Mouse (Mus musculus) embryonic facial prominence, embryonic 14.5 days (tissue): ENCODE data around the gene Hs1bp3. TPM values are rescaled to one million over a fixed set of nuclear protein-coding genes. Genes with fewer than 3 reads are reported as not detected.

Source experiments
- ATAC-seq: fragments of 200-750 bp; cut with Nextera tagmentation; 2 replicates; pipeline ENCODE4 v1.8.0; 2017; ENCODE audit warnings: low read depth, moderate number of reproducible peaks, moderate TSS enrichment
- DNase-seq: peaks from one replicate; pipeline ENCODE4 v3.0.0-alpha.2; 2015; ENCODE audit warnings: low spot score
- H3K27ac ChIP-seq: fragments of 300-500 bp; sonication (generic); replicated peaks from 2 replicates; pipeline ENCODE4 v1.5.1; 2014; ENCODE audit warnings: low read depth, mild to moderate bottlenecking, low read length, moderate library complexity
- H3K27me3 ChIP-seq: fragments of 300-500 bp; sonication (generic); replicated peaks from 2 replicates; pipeline ENCODE4 v1.6.1; 2014; ENCODE audit warnings: low read length; ENCODE audit not compliant: control insufficient read depth, insufficient read depth
- H3K36me3 ChIP-seq: fragments of 300-500 bp; sonication (generic); 2 replicates; pipeline ENCODE4 v1.6.1; 2014; ENCODE audit warnings: low read length, mixed read lengths; ENCODE audit not compliant: control insufficient read depth, insufficient read depth
- H3K4me1 ChIP-seq: fragments of 300-500 bp; sonication (generic); 2 replicates; pipeline ENCODE4 v1.6.1; 2014; ENCODE audit warnings: antibody characterized with exemption, low read length; ENCODE audit not compliant: control insufficient read depth, insufficient read depth
- H3K4me2 ChIP-seq: fragments of 300-500 bp; sonication (generic); 2 replicates; pipeline ENCODE4 v1.6.1; 2014; ENCODE audit warnings: low read depth, mild to moderate bottlenecking, low read length, moderate library complexity, mixed read lengths
- H3K4me3 ChIP-seq: fragments of 300-500 bp; sonication (generic); 2 replicates; pipeline ENCODE4 v1.5.1; 2014; ENCODE audit warnings: low read depth, mild to moderate bottlenecking, low read length
- H3K9ac ChIP-seq: fragments of 300-500 bp; sonication (generic); 2 replicates; pipeline ENCODE4 v1.6.1; 2014; ENCODE audit warnings: low read depth, mild to moderate bottlenecking, low read length, moderate library complexity, mixed read lengths
- H3K9me3 ChIP-seq: fragments of 300-500 bp; sonication (generic); 2 replicates; pipeline ENCODE4 v1.6.1; 2016; ENCODE audit warnings: low read length; ENCODE audit not compliant: control insufficient read depth
- WGBS: fragments of 180-500 bp; shearing (Covaris S2); extraction: QIAGEN DNeasy Blood & Tissue Kit; methylation state at CpG from one replicate; pipeline ENCODE4 v1.1.7; 2014; 5-methylcytosine and 5-hydroxymethylcytosine counted together
- polyA plus RNA-seq: library from polyadenylated mRNA; unstranded; fragments of >200 nt; fragmentation: Nextera tagmentation; extraction: Ambion mirVana; gene quantifications from 2 replicates; pipeline ENCODE4 v1.2.1, GENCODE M21; 2014

Gene Hs1bp3
- polyA plus RNA-seq, 1 experiment from 2014 or later, result 10.4 TPM

- Histone ChIP-seq H3K27me3 (no peaks in the 10 kb centered on the region), H3K4me3 (no peak overlapping the region), H3K36me3 (no peaks in the 10 kb centered on the region), H3K4me2 (no peak overlapping the region), H3K4me1 (peaks cover 9% of the 10 kb centered on the region), H3K27ac (peak overlapping the region; percentile 74), H3K9me3 (no peaks in the 10 kb centered on the region), H3K9ac (no peak overlapping the region)
- peak; percentile 96 for DNase-seq
- WGBS, result 28% methylated on average over 5 of the region's 5 CpGs
- ATAC-seq, result peak; percentile 92
Observed at GRCm38 (mm10) chr12:8357449-8357848, 44.2 kb downstream of the Hs1bp3 start.

GRCm38 (mm10) chr12:8358344-8358966 is 45.2 kb downstream of the Hs1bp3 start:
- 79% methylated on average over 5 of the region's 5 CpGs for WGBS
- H3K9me3 ChIP-seq, result no peaks in the 10 kb centered on the region
- no peak overlapping the region for H3K4me2 ChIP-seq
- DNase-seq, result no peak
- H3K4me3 ChIP-seq, result no peak overlapping the region
- no peak for ATAC-seq
- no peaks in the 10 kb centered on the region for H3K27me3 ChIP-seq
- no peak overlapping the region for H3K9ac ChIP-seq
- H3K27ac ChIP-seq, result peak overlapping the region; percentile 74
- H3K36me3 ChIP-seq, result no peaks in the 10 kb centered on the region
- peaks cover 9% of the 10 kb centered on the region for H3K4me1 ChIP-seq

GRCm38 (mm10) chr12:8359418-8360112 is 46.3 kb downstream of the Hs1bp3 start:
- H3K4me2 ChIP-seq, result no peak overlapping the region
- ATAC-seq (no peak), DNase-seq (no peak)
- H3K4me3 ChIP-seq, result no peak overlapping the region
- no peaks in the 10 kb centered on the region for H3K9me3 ChIP-seq
- H3K27me3 ChIP-seq, result no peaks in the 10 kb centered on the region
- H3K27ac ChIP-seq, result no peak overlapping the region
- peaks cover 9% of the 10 kb centered on the region for H3K4me1 ChIP-seq
- WGBS, result 94% methylated on average over 3 of the region's 3 CpGs
- no peak overlapping the region for H3K9ac ChIP-seq
- H3K36me3 ChIP-seq, result no peaks in the 10 kb centered on the region

GRCm38 (mm10) chr12:8361866-8362265 is 48.6 kb downstream of the Hs1bp3 start:
- Histone ChIP-seq H3K27ac (no peak overlapping the region), H3K27me3 (no peaks in the 10 kb centered on the region), H3K36me3 (no peaks in the 10 kb centered on the region), H3K4me3 (no peak overlapping the region), H3K4me1 (peaks cover 9% of the 10 kb centered on the region), H3K9ac (no peak overlapping the region), H3K4me2 (no peak overlapping the region), H3K9me3 (no peaks in the 10 kb centered on the region)
- no peak for ATAC-seq
- WGBS, result 73% methylated on average over 5 of the region's 5 CpGs
- no peak for DNase-seq

GRCm38 (mm10) chr12:8362400-8362799 is 49.2 kb downstream of the Hs1bp3 start:
- Histone ChIP-seq H3K36me3 (no peaks in the 10 kb centered on the region), H3K27me3 (no peaks in the 10 kb centered on the region), H3K4me1 (peaks cover 9% of the 10 kb centered on the region), H3K9me3 (no peaks in the 10 kb centered on the region), H3K27ac (no peak overlapping the region), H3K4me2 (no peak overlapping the region), H3K9ac (no peak overlapping the region), H3K4me3 (no peak overlapping the region)
- 71% methylated on average over 7 of the region's 7 CpGs for WGBS
- DNase-seq (no peak), ATAC-seq (no peak)

- ATAC-seq (peak; percentile 75), DNase-seq (no peak)
- H3K4me3 ChIP-seq, result no peak overlapping the region
- no peaks in the 10 kb centered on the region for H3K36me3 ChIP-seq
- H3K27me3 ChIP-seq, result no peaks in the 10 kb centered on the region
- H3K9ac ChIP-seq, result no peak overlapping the region
- WGBS, result 29% methylated on average over 6 of the region's 6 CpGs
- H3K4me1 ChIP-seq, result no peaks in the 10 kb centered on the region
- H3K27ac ChIP-seq, result no peak overlapping the region
- H3K9me3 ChIP-seq, result no peaks in the 10 kb centered on the region
- H3K4me2 ChIP-seq, result no peak overlapping the region
Observed at GRCm38 (mm10) chr12:8364321-8364838, 51.1 kb downstream of the Hs1bp3 start.

GRCm38 (mm10) chr12:8365336-8365735 is 52.1 kb downstream of the Hs1bp3 start:
- Histone ChIP-seq H3K4me3 (no peak overlapping the region), H3K27me3 (no peaks in the 10 kb centered on the region), H3K9me3 (no peaks in the 10 kb centered on the region), H3K9ac (no peak overlapping the region), H3K36me3 (no peaks in the 10 kb centered on the region), H3K27ac (no peak overlapping the region), H3K4me2 (no peak overlapping the region), H3K4me1 (no peaks in the 10 kb centered on the region)
- DNase-seq (no peak), ATAC-seq (no peak)
- 69% methylated on average over 7 of the region's 7 CpGs for WGBS

GRCm38 (mm10) chr12:8365905-8366576 is 52.8 kb downstream of the Hs1bp3 start:
- no peak for ATAC-seq
- Histone ChIP-seq H3K9ac (no peak overlapping the region), H3K27me3 (no peaks in the 10 kb centered on the region), H3K4me3 (no peak overlapping the region), H3K9me3 (no peaks in the 10 kb centered on the region), H3K4me1 (no peaks in the 10 kb centered on the region), H3K4me2 (no peak overlapping the region), H3K27ac (no peak overlapping the region), H3K36me3 (no peaks in the 10 kb centered on the region)
- WGBS, result 73% methylated on average over 5 of the region's 5 CpGs
- DNase-seq, result no peak
